Mouse (Mus musculus) left cerebral cortex, postnatal 25 days (tissue): Measurements from ENCODE around the gene Gm49711. TPM values are rescaled to one million over a fixed set of nuclear protein-coding genes. Genes with fewer than 3 reads are reported as not detected.
A peak's percentile ranks its signal among the peaks of the same experiment; 100 is the strongest.

Source experiments
- DNase-seq, 2 experiments: peaks; one replicate each; pipeline ENCODE4 v3.0.0; 2022; ENCODE audit warnings: low spot score in 2 of 2, mixed read lengths in 1 of 2
- intact Hi-C: fragments of 180-260 bp; cut with DNase I; formaldehyde crosslinking; loops from one replicate; pipeline ENCODE4 v1.15.1; 2025
- total RNA-seq, 2 experiments: library from RNA; stranded (reverse); gene quantifications; 2 replicates each; pipeline ENCODE4 v1.2.3; 2021

Gene Gm49711
- total RNA-seq: not detected

DNA sequence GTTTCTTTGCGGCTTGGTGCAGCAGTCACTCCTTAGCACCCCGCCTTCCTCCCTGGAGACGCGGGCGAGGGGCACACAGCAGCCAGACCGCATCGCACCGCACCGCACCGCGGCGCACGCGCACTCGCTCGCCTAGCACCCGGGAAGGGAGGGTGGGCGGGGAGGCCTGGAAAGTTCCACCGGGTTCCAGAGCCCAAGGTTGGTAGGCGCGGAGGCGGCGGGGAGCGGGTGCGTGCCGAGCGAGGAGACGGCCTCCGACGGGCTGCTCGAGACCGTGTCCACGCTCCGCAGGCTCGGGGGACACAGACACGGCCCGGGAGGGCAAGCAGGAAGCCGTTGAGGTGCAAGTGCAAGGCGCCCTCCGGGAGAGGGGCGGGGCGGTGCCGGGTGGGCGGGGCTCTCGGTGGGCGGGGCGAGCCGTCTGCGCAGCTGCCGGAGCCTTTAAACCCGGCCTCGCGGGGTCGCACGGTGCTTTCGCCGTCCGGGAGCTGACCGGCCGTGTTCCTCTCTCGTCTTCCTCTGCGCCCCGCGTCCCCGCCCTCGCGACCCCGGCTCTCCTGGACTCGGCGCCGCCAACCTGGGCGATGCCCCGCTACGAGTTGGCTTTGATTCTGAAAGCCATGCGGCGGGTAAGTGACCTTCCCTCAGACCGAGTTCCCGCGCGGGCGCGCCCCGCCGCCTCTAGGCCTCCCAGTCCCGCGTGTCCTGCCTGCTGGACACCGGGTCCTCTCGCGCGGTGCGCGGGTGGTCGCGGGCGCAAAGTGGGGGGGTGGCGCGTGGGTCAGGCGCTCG, at the start of gene Gm49711, which contains the start of the genes Mrps6 and Slc5a3:
Gene Gm49711 (plus strand): TSS at position 465 of the 792 bp plus-strand sequence.
Gene Mrps6 (plus strand): TSS at position 419 of the 792 bp plus-strand sequence.
Gene Slc5a3 (plus strand): TSS at position 471 of the 792 bp plus-strand sequence.
- peak; percentile 90 to 92 for DNase-seq
- intact Hi-C loops: loop anchor here (1.0 to 5.0 kb wide), 5 partner anchors 59 to 228 kb away; no protein-coding TSS in a partner anchor

DNA sequence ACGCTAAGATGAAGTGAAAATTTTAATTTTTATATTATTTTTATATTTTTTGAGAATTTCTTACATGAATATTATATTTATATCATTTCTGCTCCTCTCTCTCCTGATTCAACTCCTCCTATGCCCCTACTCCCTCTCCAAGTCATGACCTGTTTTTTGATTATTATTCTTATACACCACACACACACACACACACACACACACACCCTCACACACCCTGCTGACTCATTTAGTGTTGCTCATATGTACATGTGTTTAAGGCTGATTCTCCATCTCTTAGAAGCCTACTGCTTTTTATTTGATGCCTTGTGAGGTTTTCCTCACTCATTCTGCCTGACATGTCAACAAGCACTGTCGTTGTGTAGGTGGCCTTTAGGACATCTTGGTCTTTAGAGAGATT, 48.5 kb upstream of the Gm49711 start:
- intact Hi-C loops: no loop called here
- DNase-seq: no peak

DNA sequence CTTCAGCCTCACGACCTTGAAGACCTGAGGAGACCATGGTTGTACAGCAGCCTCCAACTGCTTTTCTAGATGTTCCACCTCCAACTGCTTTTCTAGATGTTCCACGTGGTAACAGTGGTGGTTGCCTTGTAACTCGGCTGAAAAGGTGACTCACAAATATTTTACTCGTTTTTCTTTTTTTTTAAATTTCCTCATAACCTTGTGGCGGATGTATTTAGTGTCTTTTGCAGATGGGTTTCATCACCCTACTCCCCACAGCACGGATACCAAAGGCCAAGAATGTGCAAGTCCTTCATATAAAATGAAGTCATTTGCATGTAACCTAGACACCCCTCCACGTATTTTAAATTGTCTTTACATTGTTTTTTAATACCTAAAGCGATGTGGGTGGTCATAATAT, 41.3 kb upstream of the Gm49711 start:
- intact Hi-C loops: no loop called here
- no peak for DNase-seq

DNA sequence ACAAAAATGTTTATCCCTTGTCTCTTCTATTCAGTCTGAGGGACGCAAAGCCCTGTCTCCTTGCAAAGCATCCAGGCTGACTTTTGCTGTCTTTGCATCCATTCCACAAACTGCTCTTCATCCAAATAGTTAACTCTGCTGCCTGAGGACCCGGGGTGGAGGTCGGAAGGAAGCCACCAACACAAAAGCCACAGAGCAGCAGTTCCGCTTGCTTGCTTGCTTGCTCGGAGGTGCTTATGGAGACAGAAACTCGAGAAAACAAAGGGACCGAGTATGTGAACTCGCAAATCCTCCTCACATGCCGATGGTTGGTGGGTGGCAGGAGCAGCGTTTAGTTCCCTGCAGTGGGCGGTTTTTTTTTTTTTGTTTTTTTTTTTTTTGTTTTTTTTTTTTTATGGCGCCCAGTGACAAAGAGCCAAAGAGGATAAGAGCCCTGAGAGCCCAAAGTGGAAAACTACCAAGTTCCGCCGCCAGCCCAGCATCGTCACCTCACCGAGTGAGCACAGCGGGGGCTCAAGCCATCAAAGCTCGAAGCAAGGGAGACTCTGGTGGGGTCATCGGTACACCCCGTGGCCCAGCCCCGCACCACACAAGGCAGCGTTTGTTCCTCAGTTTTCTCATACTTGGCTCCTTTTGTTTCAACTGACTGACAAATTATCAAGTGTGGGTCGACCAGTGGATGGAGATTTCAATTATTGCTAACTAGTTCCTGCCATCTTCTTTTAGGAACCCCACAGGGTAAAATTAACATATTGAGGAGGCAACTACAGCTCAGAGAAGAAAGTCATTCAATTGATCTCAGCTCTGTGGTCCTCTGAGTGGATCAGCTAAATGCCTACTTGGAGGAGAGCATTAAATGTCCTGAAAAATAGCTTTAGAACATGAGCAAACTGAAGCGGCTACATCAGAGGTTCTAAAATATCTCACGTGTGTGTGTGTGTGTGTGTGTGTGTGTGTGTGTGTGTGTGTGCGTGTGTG, 38.7 kb upstream of the Gm49711 start:
- DNase-seq: peak; percentile 8 to 22
- intact Hi-C loops: no loop called here

DNA sequence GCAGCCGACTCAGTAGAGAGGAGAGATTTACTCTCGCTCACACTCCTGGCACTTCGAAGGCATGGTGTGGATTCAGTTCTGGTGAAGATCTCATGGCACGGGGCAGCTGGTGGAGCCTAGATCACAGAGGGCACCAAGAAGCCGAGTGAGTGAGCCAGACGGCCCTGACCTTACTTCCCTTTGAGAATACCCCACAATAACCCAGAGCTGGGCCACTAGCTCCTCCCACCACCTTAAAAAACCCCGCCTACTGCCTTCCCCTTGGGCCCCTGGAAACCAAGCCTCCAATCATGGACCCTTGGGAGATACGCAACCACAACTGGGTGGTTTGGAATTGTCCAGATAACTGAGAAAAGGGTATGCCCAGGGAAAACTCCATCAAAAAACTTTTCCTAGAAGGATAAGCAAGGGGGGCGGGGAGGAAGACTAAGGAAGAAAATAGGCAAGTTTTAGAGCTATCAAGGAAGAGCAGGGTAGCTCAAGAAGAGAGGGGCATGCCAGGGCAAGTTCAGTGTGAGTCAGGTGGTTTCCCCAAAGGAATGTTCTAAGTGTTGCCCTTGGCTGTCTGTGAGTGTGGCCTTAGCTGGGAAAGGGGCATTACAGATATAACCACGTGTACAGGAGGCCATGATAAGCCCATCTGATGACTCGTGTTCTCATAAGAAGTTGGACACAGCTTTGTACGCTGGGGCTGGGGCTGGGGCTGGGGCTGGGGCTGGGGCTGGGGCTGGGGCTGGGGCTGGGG, 36.3 kb upstream of the Gm49711 start:
- DNase-seq: no peak
- intact Hi-C loops: no loop called here

DNA sequence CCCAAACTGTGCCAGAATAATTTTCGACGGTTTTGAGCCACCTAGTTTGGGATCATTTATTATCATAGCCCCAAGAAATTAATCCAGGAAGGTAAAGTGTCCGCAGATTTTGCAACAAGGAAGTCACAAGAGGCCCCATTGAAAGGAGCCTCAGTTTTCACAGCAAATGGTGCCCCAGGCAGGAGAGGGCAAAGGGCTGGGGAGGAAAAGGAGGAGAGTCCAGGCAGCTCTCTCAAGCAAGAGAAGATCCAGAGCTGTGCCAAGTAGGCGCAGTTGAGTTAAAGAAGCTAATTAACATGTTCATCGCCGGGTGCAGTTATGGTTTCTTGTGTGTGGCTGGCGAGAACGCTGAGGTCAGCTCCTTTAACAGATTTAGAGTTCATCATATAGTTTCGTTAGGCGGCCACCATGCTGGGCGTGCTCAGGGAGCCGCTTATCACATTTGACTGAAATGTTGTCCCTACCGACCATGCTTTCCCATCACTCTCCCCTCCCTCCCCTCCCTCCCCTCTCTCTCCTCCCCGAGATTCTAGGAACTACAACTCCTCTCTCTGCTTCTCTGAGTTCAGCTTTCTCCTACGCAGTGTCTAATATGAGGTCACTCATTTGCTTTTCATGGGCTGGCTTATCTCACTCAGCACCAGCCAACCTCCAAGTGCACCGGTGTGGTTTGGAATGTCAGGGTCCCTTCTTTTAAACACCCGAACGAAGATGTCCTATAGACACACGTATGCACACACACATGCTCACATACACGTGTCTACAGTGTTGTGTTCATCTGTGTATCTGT, 35.4 kb upstream of the Gm49711 start:
- no peak for DNase-seq
- intact Hi-C loops: no loop called here

- no peak for DNase-seq
- intact Hi-C loops: no loop called here
Measured at GRCm38 (mm10) chr16:92033286-92033685, 24.8 kb upstream of the Gm49711 start.

- no peak for DNase-seq
- intact Hi-C loops: no loop called here
Measured at GRCm38 (mm10) chr16:92034676-92035075, 23.4 kb upstream of the Gm49711 start.

DNA sequence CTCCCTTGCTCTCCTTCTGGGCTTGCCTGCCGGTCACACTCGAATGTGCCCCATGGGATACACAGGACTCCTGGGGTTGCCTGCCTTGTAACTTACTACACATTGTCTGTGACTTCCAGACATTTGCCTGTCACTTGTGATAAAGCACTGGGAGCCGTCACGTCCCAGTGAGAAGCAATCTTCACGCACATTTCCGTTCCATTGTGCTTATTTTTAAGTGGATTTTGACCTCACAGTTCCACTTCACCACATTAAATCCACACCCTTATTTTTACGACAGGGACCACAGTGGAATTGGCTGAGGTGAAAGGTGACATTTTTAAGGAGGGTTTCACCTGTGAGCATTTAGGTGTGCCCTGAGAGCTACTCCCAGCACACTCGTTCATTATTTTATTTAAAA, 21.4 kb upstream of the Gm49711 start:
- no peak for DNase-seq
- intact Hi-C loops: no loop called here

DNA sequence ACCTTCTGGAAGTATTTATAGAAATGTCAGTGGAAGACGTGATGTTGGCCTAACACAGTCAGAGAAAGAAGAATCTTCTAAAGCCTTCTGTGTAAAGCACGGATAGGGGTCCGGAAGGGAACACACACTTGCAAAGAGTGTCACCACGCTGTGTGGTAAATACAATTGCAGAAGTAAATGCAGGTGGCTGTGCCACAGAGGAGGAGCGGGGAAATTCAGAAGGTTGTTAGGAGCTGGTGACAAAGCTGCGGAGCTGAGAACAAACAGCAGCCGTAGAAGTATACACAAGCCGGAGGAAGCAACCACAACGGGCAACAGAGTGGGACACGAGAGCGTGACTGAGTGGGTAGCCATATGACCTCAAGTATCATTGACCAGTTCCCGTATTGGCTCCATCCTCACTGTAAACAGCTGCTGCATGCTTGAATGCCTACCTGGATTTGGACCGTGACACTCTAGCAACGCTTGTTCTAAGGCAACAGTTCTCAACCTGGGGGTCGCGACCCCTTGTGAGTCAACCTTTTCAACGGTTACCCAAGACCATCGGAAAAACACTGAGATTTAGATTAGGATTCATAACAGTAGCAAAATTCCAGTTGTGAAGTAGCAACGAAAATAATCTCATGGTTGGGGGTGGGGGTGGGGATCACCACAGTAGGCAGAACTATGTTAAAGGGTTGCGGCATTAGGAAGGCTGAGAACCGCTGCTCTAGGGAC, 20.1 kb upstream of the Gm49711 start:
- intact Hi-C loops: no loop called here
- DNase-seq: no peak

DNA sequence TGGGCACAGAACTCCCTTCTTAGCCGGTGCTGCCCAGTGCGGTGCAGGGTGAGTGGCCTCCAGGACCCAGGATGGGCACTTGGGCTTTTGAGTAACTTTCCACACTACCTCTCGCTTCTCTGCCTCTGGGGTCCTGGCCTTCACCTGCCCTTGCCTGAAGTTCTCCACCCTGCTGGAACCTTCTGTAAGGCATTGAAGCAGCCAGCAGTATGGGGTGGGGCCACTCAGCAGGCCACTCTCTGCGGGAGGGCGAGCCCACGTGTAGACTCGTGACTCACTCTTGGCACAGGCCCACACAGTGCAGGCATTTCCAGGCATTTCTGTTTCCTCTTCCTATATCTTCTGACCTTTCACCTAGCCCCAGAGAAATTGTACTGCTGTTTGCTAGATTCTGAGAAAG, 18.7 kb upstream of the Gm49711 start:
- intact Hi-C loops: no loop called here

GRCm38 (mm10) chr16:92039966-92040365, 18.1 kb upstream of the Gm49711 start:
- intact Hi-C loops: no loop called here
- no peak for DNase-seq

More for the DNA sequence above, 18.7 kb upstream of the Gm49711 start:
- no peak for DNase-seq

DNA sequence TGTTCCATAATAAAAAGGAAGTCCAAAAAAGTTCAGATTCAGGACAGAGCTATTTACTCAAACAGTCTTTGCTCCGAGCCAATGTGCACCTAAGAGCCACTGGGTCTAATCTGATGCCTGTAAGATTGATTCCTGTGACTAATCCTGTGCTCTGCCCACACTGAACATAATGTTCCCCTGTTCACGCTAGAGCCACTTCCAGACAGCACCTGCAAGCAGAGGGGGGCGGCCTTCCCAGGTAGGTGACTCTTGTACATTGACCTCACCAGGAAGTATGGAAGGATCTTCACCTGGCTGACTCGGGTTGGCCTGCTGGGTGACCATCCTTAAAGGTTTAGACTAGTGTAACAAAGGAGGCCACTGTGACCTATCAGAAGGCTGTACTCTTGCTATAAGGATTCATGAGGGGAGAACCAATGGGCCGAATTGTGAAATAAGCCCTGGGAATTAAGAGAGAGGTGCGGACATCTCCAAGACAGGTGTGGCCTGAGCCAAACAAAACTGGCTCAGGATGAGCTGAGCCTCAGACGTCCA, 6.3 kb upstream of the Gm49711 start:
- intact Hi-C loops: no loop called here
- no peak for DNase-seq

- DNase-seq: no peak
- intact Hi-C loops: no loop called here
Measured at GRCm38 (mm10) chr16:92052569-92052968, 5.5 kb upstream of the Gm49711 start.

- DNase-seq: no peak
- intact Hi-C loops: loop anchor here (2.0 to 5.0 kb wide), 3 partner anchors 61 to 101 kb away; no protein-coding TSS in a partner anchor
Measured at GRCm38 (mm10) chr16:92056711-92057110, 1.4 kb upstream of the Gm49711 start.

- DNase-seq: no peak
- intact Hi-C loops: loop anchor here (2.0 to 5.0 kb wide), 3 partner anchors 60 to 100 kb away; no protein-coding TSS in a partner anchor
Measured at GRCm38 (mm10) chr16:92057456-92057851, 662 bp upstream of the Gm49711 start.
